Mouse (Mus musculus) left cerebral cortex, adult 2 months (tissue): ENCODE measurements at regions not wholly inside any gene's neighbourhood (a gene's known extent, or its start where the extent isn't known, plus 50 kb on each side); places are given as distances from the start of the nearest gene placed in this dataset.

Source experiments
- DNase-seq, 2 experiments: peaks; one replicate each; pipeline ENCODE4 v3.0.0; 2021 to 2022; ENCODE audit warnings: low spot score in 2 of 2, mixed read lengths in 1 of 2; ENCODE audit errors: extremely low spot score in 1 of 2
- H3K27ac ChIP-seq: fragments of 200-600 bp; 2 replicates; pipeline ENCODE4 v1.8.1; 2022
- H3K4me3 ChIP-seq: fragments of 200-600 bp; 2 replicates; pipeline ENCODE4 v1.8.1; 2022
- CTCF ChIP-seq: fragments of 200-600 bp; IDR thresholded peaks from 2 replicates; pipeline ENCODE4 v1.8.1; 2022; ENCODE audit warnings: antibody characterized with exemption, mild to moderate bottlenecking, moderate library complexity
- intact Hi-C: fragments of 180-260 bp; cut with DNase I; formaldehyde crosslinking; loops from one replicate; pipeline ENCODE4 v1.15.1; 2025

- no peak for DNase-seq
- TF ChIP-seq CTCF = no peak
- Histone ChIP-seq H3K4me3 (no peak overlapping the region), H3K27ac (no peak overlapping the region)
- intact Hi-C loops = no loop called here
Observed at GRCm38 (mm10) chr13:60398836-60399235, 202.9 kb upstream of the Dapk1 start.

- intact Hi-C loops = no loop called here
Observed at GRCm38 (mm10) chr13:60400764-60401487, 200.8 kb upstream of the Dapk1 start.

GRCm38 (mm10) chr13:60403471-60403870, 198.3 kb upstream of the Dapk1 start:
- intact Hi-C loops = no loop called here
- DNase-seq = no peak
- H3K27ac ChIP-seq = no peak overlapping the region

More at GRCm38 (mm10) chr13:60400764-60401487, 200.8 kb upstream of the Dapk1 start:
- H3K4me3 ChIP-seq = no peak overlapping the region
- H3K27ac ChIP-seq = no peak overlapping the region
- DNase-seq = no peak
- TF ChIP-seq CTCF = no peak

GRCm38 (mm10) chr13:60407344-60407743, 194.4 kb upstream of the Dapk1 start:
- no peak for DNase-seq
- no peak for TF ChIP-seq CTCF
- Histone ChIP-seq H3K4me3 (no peak overlapping the region), H3K27ac (no peak overlapping the region)
- intact Hi-C loops = no loop called here

More at GRCm38 (mm10) chr13:60403471-60403870, 198.3 kb upstream of the Dapk1 start:
- no peak for TF ChIP-seq CTCF
- no peak overlapping the region for H3K4me3 ChIP-seq

GRCm38 (mm10) chr13:60409706-60410502, 191.8 kb upstream of the Dapk1 start:
- DNase-seq = no peak
- intact Hi-C loops = no loop called here
- Histone ChIP-seq H3K27ac (no peak overlapping the region), H3K4me3 (no peak overlapping the region)
- TF ChIP-seq CTCF = no peak

GRCm38 (mm10) chr13:60416024-60416423, 185.7 kb upstream of the Dapk1 start:
- DNase-seq = no peak
- H3K27ac ChIP-seq = no peak overlapping the region
- intact Hi-C loops = no loop called here
- H3K4me3 ChIP-seq = no peak overlapping the region
- no peak for TF ChIP-seq CTCF

GRCm38 (mm10) chr13:60417015-60417414, 184.7 kb upstream of the Dapk1 start:
- no peak for TF ChIP-seq CTCF
- no peak overlapping the region for H3K27ac ChIP-seq
- intact Hi-C loops = no loop called here
- no peak for DNase-seq
- H3K4me3 ChIP-seq = no peak overlapping the region

- H3K4me3 ChIP-seq = no peak overlapping the region
- intact Hi-C loops = no loop called here
- no peak for DNase-seq
- no peak overlapping the region for H3K27ac ChIP-seq
- TF ChIP-seq CTCF = no peak
Observed at GRCm38 (mm10) chr13:60417436-60418158, 184.2 kb upstream of the Dapk1 start.

- H3K4me3 ChIP-seq = no peak overlapping the region
- no peak overlapping the region for H3K27ac ChIP-seq
- no peak for TF ChIP-seq CTCF
- intact Hi-C loops = no loop called here
- no peak for DNase-seq
Observed at GRCm38 (mm10) chr13:60420386-60420785, 181.4 kb upstream of the Dapk1 start.

GRCm38 (mm10) chr13:60420842-60421696, 180.7 kb upstream of the Dapk1 start:
- Histone ChIP-seq H3K27ac (no peak overlapping the region), H3K4me3 (no peak overlapping the region)
- no peak for TF ChIP-seq CTCF
- intact Hi-C loops = no loop called here
- DNase-seq = no peak

GRCm38 (mm10) chr13:60424267-60424666, 177.5 kb upstream of the Dapk1 start:
- Histone ChIP-seq H3K4me3 (no peak overlapping the region), H3K27ac (no peak overlapping the region)
- intact Hi-C loops = no loop called here
- DNase-seq = no peak
- no peak for TF ChIP-seq CTCF
